Mouse (Mus musculus): ENCODE data around the gene Bpifb5. TPM values are rescaled to one million over a fixed set of nuclear protein-coding genes. Genes with fewer than 3 reads are reported as not detected.
"Not testable (repeated sequence)": the region's sequence is repeated elsewhere in the genome, so short reads cannot be mapped to it uniquely, and the experiment has no call there.

The Bpifb5 gene
- 0.25 and 0.36 TPM in 2 replicates for polyA plus RNA-seq (2015; fragmentation: Nextera tagmentation; extraction: Ambion mirVana)

GRCm38 (mm10) chr2:154223265-154223916, at the start of gene Bpifb5:
TSS of gene Bpifb5 (plus strand) at chr2:154223742.
- WGBS, result 4% methylated on average over 14 of the region's 14 CpGs
- Histone ChIP-seq H3K27me3 (ENCODE audit: control insufficient read depth, insufficient read depth, low read depth, low read length) (no peaks in the 10 kb centered on the region), H3K36me3 (ENCODE audit: control insufficient read depth, insufficient read depth, low read length) (no peaks in the 10 kb centered on the region), H3K4me3 (ENCODE audit: low read depth, low read length) (no peak within 1 kb of the TSS), H3K4me1 (ENCODE audit: control insufficient read depth, insufficient read depth, low read length) (peaks cover 10% of the 10 kb centered on the region), H3K27ac (ENCODE audit: low read length) (peak within 1 kb of the TSS; percentile 46; the same call in 1 of the 2 replicates), H3K9me3 (replicated peaks; ENCODE audit: control insufficient read depth, low read length, poor library complexity, severe bottlenecking) (no peaks in the 10 kb centered on the region), H3K4me2 (ENCODE audit: low read length) (no peak within 1 kb of the TSS), H3K9ac (ENCODE audit: low read depth, low read length) (no peak within 1 kb of the TSS)
- ATAC-seq, result peak; percentile 85

GRCm38 (mm10) chr2:154181900-154182299, 41.6 kb upstream of the Bpifb5 start:
- not testable (repeated sequence) for H3K9me3 ChIP-seq (replicated peaks; ENCODE audit: control insufficient read depth, low read length, poor library complexity, severe bottlenecking); H3K27me3 ChIP-seq (ENCODE audit: control insufficient read depth, insufficient read depth, low read depth, low read length); H3K4me1 ChIP-seq (ENCODE audit: control insufficient read depth, insufficient read depth, low read length); H3K27ac ChIP-seq (ENCODE audit: low read length); H3K36me3 ChIP-seq (ENCODE audit: control insufficient read depth, insufficient read depth, low read length); ATAC-seq; H3K4me2 ChIP-seq (ENCODE audit: low read length); H3K9ac ChIP-seq (ENCODE audit: low read depth, low read length); H3K4me3 ChIP-seq (ENCODE audit: low read depth, low read length)
- WGBS, result 89% methylated on average over 7 of the region's 7 CpGs

- not testable (repeated sequence) for H3K4me2 ChIP-seq (ENCODE audit: low read length); H3K4me3 ChIP-seq (ENCODE audit: low read depth, low read length); H3K27ac ChIP-seq (ENCODE audit: low read length); H3K9ac ChIP-seq (ENCODE audit: low read depth, low read length); H3K9me3 ChIP-seq (replicated peaks; ENCODE audit: control insufficient read depth, low read length, poor library complexity, severe bottlenecking); H3K4me1 ChIP-seq (ENCODE audit: control insufficient read depth, insufficient read depth, low read length); H3K27me3 ChIP-seq (ENCODE audit: control insufficient read depth, insufficient read depth, low read depth, low read length); H3K36me3 ChIP-seq (ENCODE audit: control insufficient read depth, insufficient read depth, low read length); ATAC-seq
- 86% methylated on average over 4 of the region's 4 CpGs for WGBS
Measured at GRCm38 (mm10) chr2:154183061-154183460, 40.5 kb upstream of the Bpifb5 start.

DNA sequence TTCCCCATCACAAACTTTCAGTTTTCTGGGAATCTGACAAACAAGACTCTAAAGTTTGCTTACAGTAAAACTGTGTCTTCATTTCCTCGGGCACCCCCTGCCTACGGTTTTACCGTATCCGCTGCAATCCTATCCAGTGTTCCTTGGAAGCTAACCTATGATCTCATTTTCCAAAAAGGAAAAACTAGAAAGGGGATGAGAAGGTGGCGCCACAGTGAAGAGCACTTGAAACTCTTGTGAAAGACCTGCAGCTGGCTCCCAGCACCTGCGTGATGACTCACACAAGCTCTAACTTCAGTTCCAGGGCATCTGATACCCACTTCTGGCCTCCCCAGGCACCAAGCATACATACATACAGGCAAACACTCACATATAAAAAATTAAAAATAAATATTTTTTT, 38.2 kb upstream of the Bpifb5 start:
- H3K4me1 ChIP-seq (ENCODE audit: control insufficient read depth, insufficient read depth, low read length), result no peaks in the 10 kb centered on the region
- 91% methylated on average over 6 of the region's 6 CpGs for WGBS
- no peaks in the 10 kb centered on the region for H3K9me3 ChIP-seq (replicated peaks; ENCODE audit: control insufficient read depth, low read length, poor library complexity, severe bottlenecking)
- H3K4me2 ChIP-seq (ENCODE audit: low read length), result no peak overlapping the region
- no peaks in the 10 kb centered on the region for H3K27me3 ChIP-seq (ENCODE audit: control insufficient read depth, insufficient read depth, low read depth, low read length)
- no peak overlapping the region for H3K27ac ChIP-seq (ENCODE audit: low read length)
- no peak overlapping the region for H3K9ac ChIP-seq (ENCODE audit: low read depth, low read length)
- H3K4me3 ChIP-seq (ENCODE audit: low read depth, low read length), result no peak overlapping the region
- no peak for ATAC-seq
- H3K36me3 ChIP-seq (ENCODE audit: control insufficient read depth, insufficient read depth, low read length), result no peaks in the 10 kb centered on the region

- no peak overlapping the region for H3K27ac ChIP-seq (ENCODE audit: low read length)
- H3K36me3 ChIP-seq (ENCODE audit: control insufficient read depth, insufficient read depth, low read length), result no peaks in the 10 kb centered on the region
- 92% methylated on average over 3 of the region's 3 CpGs for WGBS
- ATAC-seq, result no peak
- H3K9ac ChIP-seq (ENCODE audit: low read depth, low read length), result no peak overlapping the region
- H3K9me3 ChIP-seq (replicated peaks; ENCODE audit: control insufficient read depth, low read length, poor library complexity, severe bottlenecking), result no peaks in the 10 kb centered on the region
- no peak overlapping the region for H3K4me3 ChIP-seq (ENCODE audit: low read depth, low read length)
- H3K4me2 ChIP-seq (ENCODE audit: low read length), result no peak overlapping the region
- H3K4me1 ChIP-seq (ENCODE audit: control insufficient read depth, insufficient read depth, low read length), result no peaks in the 10 kb centered on the region
- no peaks in the 10 kb centered on the region for H3K27me3 ChIP-seq (ENCODE audit: control insufficient read depth, insufficient read depth, low read depth, low read length)
Measured at GRCm38 (mm10) chr2:154185748-154186147, 37.8 kb upstream of the Bpifb5 start.

DNA sequence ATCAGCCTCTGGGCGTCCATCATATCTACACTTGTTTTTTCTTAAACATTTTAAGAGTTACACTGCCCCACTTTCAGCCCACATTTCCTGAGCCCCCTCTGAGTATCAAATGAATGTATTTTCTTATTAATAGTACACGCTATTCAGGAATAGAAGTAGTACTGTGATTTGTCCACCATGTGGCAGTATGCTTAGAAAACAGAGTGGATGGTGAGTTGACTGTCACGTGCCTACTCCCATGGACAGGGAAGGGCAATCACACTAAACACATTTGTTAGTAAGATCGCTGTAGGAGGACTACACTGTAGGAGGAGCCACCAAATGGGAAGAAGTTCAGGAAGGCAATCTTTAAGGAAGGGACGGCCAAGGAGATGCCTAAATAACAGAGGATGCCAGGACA, 36.1 kb upstream of the Bpifb5 start:
- Histone ChIP-seq H3K4me1 (ENCODE audit: control insufficient read depth, insufficient read depth, low read length) (no peaks in the 10 kb centered on the region), H3K27ac (ENCODE audit: low read length) (no peak overlapping the region), H3K27me3 (ENCODE audit: control insufficient read depth, insufficient read depth, low read depth, low read length) (no peaks in the 10 kb centered on the region), H3K4me2 (ENCODE audit: low read length) (no peak overlapping the region), H3K9ac (ENCODE audit: low read depth, low read length) (no peak overlapping the region), H3K4me3 (ENCODE audit: low read depth, low read length) (no peak overlapping the region), H3K36me3 (ENCODE audit: control insufficient read depth, insufficient read depth, low read length) (no peaks in the 10 kb centered on the region), H3K9me3 (replicated peaks; ENCODE audit: control insufficient read depth, low read length, poor library complexity, severe bottlenecking) (no peaks in the 10 kb centered on the region)
- WGBS, result 46% methylated on average over 5 of the region's 5 CpGs
- ATAC-seq, result no peak

GRCm38 (mm10) chr2:154189877-154190434, 33.6 kb upstream of the Bpifb5 start:
- H3K4me3 ChIP-seq (ENCODE audit: low read depth, low read length), result no peak overlapping the region
- no peaks in the 10 kb centered on the region for H3K9me3 ChIP-seq (replicated peaks; ENCODE audit: control insufficient read depth, low read length, poor library complexity, severe bottlenecking)
- H3K4me1 ChIP-seq (ENCODE audit: control insufficient read depth, insufficient read depth, low read length), result no peaks in the 10 kb centered on the region
- ATAC-seq, result no peak
- H3K36me3 ChIP-seq (ENCODE audit: control insufficient read depth, insufficient read depth, low read length), result no peaks in the 10 kb centered on the region
- 88% methylated on average over 7 of the region's 7 CpGs for WGBS
- H3K9ac ChIP-seq (ENCODE audit: low read depth, low read length), result no peak overlapping the region
- H3K27me3 ChIP-seq (ENCODE audit: control insufficient read depth, insufficient read depth, low read depth, low read length), result no peaks in the 10 kb centered on the region
- H3K4me2 ChIP-seq (ENCODE audit: low read length), result no peak overlapping the region
- no peak overlapping the region for H3K27ac ChIP-seq (ENCODE audit: low read length)

- no peak within 1 kb of the TSS for H3K4me2 ChIP-seq (ENCODE audit: low read length)
- no peaks in the 10 kb centered on the region for H3K27me3 ChIP-seq (ENCODE audit: control insufficient read depth, insufficient read depth, low read depth, low read length)
- no peak within 1 kb of the TSS for H3K9ac ChIP-seq (ENCODE audit: low read depth, low read length)
- H3K4me1 ChIP-seq (ENCODE audit: control insufficient read depth, insufficient read depth, low read length), result no peaks in the 10 kb centered on the region
- no peak for ATAC-seq
- WGBS, result 90% methylated on average over 11 of the region's 11 CpGs
- H3K9me3 ChIP-seq (replicated peaks; ENCODE audit: control insufficient read depth, low read length, poor library complexity, severe bottlenecking), result no peaks in the 10 kb centered on the region
- H3K27ac ChIP-seq (ENCODE audit: low read length), result no peak within 1 kb of the TSS
- H3K36me3 ChIP-seq (ENCODE audit: control insufficient read depth, insufficient read depth, low read length), result no peaks in the 10 kb centered on the region
- H3K4me3 ChIP-seq (ENCODE audit: low read depth, low read length), result no peak within 1 kb of the TSS
Measured at GRCm38 (mm10) chr2:154190546-154191258, 32.8 kb upstream of the Bpifb5 start, which contains the start of gene Bpifb1. TSS of gene Bpifb1 (plus strand) at chr2:154190818.

DNA sequence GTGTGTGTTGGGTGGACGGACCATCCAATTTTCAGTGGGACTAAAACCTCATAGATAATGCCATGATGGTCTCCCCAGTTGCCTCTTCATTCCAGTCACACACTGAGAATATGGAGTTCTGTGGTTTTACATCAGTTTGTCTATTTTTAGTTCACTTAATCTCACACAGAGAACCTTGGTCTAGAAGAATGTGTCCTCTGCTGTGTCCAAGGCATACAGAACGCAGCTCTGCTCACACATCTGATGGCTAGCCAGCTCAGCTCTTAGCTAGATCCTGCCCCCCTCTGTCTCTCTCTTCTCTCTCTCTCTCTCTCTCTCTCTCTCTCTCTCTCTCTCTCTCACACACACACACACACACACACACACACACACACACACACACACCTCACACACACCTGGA, 31.4 kb upstream of the Bpifb5 start:
- no peak for ATAC-seq
- H3K27ac ChIP-seq (ENCODE audit: low read length), result no peak overlapping the region
- H3K36me3 ChIP-seq (ENCODE audit: control insufficient read depth, insufficient read depth, low read length), result no peaks in the 10 kb centered on the region
- H3K4me1 ChIP-seq (ENCODE audit: control insufficient read depth, insufficient read depth, low read length), result no peaks in the 10 kb centered on the region
- H3K4me2 ChIP-seq (ENCODE audit: low read length), result no peak overlapping the region
- no peaks in the 10 kb centered on the region for H3K27me3 ChIP-seq (ENCODE audit: control insufficient read depth, insufficient read depth, low read depth, low read length)
- H3K9me3 ChIP-seq (replicated peaks; ENCODE audit: control insufficient read depth, low read length, poor library complexity, severe bottlenecking), result no peaks in the 10 kb centered on the region
- 81% methylated on average over 2 of the region's 2 CpGs for WGBS
- no peak overlapping the region for H3K9ac ChIP-seq (ENCODE audit: low read depth, low read length)
- H3K4me3 ChIP-seq (ENCODE audit: low read depth, low read length), result no peak overlapping the region

All from midbrain, embryonic 16.5 days (tissue).